Mouse (Mus musculus) spleen, adult 2 months (tissue): ENCODE measurements at regions not wholly inside any gene's neighbourhood (a gene's known extent, or its start where the extent isn't known, plus 50 kb on each side); places are given as distances from the start of the nearest gene placed in this dataset.

Source experiments
- DNase-seq, 2 experiments: peaks; one replicate each; pipeline versions ENCODE4 v3.0.0 to v3.0.0-alpha.2; 2012 to 2021; ENCODE audit warnings: low spot score in 2 of 2, low read depth in 1 of 2
- H3K27ac ChIP-seq: fragments of 200-500 bp; 2 replicates; pipeline ENCODE4 v1.5.1; 2012; ENCODE audit warnings: low read length, inconsistent platforms; ENCODE audit not compliant: insufficient read depth
- H3K27me3 ChIP-seq: fragments of 200-500 bp; 2 replicates; pipeline ENCODE4 v1.6.1; 2012; ENCODE audit warnings: mild to moderate bottlenecking, moderate library complexity, low read length, inconsistent platforms; ENCODE audit not compliant: control insufficient read depth, insufficient read depth
- H3K36me3 ChIP-seq: fragments of 200-500 bp; 2 replicates; pipeline ENCODE4 v1.6.1; 2012; ENCODE audit warnings: mild to moderate bottlenecking, low read length, inconsistent platforms; ENCODE audit not compliant: control insufficient read depth, insufficient read depth
- H3K4me1 ChIP-seq: fragments of 200-500 bp; 2 replicates; pipeline ENCODE4 v1.6.1; 2011; ENCODE audit warnings: inconsistent platforms; ENCODE audit not compliant: control insufficient read depth, insufficient read depth, insufficient read length
- H3K4me3 ChIP-seq: fragments of 200-500 bp; 2 replicates; pipeline ENCODE4 v1.5.1; 2011; ENCODE audit warnings: mild to moderate bottlenecking, inconsistent platforms; ENCODE audit not compliant: insufficient read depth, insufficient read length; ENCODE audit errors: extremely low read depth
- CTCF ChIP-seq: fragments of 200-500 bp; IDR thresholded peaks from 2 replicates; pipeline ENCODE4 v1.5.1; 2011; ENCODE audit warnings: mild to moderate bottlenecking, inconsistent platforms; ENCODE audit not compliant: insufficient read depth, insufficient read length, insufficient replicate concordance; ENCODE audit errors: extremely low read depth
- POLR2A ChIP-seq: fragments of 200-500 bp; IDR thresholded peaks from 2 replicates; pipeline ENCODE4 v1.6.1; 2011; ENCODE audit warnings: low read depth, low read length, inconsistent platforms
- WGBS: fragments of 180-500 bp; shearing (Covaris S2); methylation state at CpG from one replicate; pipeline ENCODE4 v1.1.7; 2018; 5-methylcytosine and 5-hydroxymethylcytosine counted together

GRCm38 (mm10) chr17:45928903-45929477, 103.2 kb downstream of the Vegfa start:
- Histone ChIP-seq H3K27me3 (no peaks in the 10 kb centered on the region), H3K4me1 (no peaks in the 10 kb centered on the region), H3K36me3 (no peaks in the 10 kb centered on the region), H3K4me3 (no peak overlapping the region), H3K27ac (no peak overlapping the region)
- TF ChIP-seq POLR2A (no peak), CTCF (no peak)
- no peak for DNase-seq
- 70% methylated on average over 8 of the region's 8 CpGs for WGBS

DNA sequence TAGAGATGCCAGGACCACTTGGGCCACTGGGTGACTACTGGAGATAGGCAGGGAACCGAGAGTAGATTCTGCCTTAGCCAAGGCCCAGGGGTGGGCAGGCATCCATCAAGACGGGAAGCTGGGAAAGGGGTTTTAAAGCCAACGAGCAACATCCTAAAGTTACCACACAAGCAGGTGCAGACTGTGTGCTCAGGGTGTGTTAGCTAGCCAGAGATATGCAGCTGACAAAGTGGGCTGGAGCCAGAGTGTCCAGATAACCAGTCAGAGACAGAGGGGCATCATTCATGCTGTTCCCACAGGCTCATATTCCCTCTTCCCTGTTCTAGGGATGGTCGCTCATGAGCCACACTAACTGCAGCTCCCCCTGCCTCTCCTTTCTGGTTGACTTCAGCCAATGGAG, 104.2 kb downstream of the Vegfa start:
- no peak for TF ChIP-seq POLR2A
- WGBS = 71% methylated on average over 4 of the region's 4 CpGs
- no peaks in the 10 kb centered on the region for H3K4me1 ChIP-seq
- no peak overlapping the region for H3K27ac ChIP-seq
- DNase-seq = no peak
- no peaks in the 10 kb centered on the region for H3K27me3 ChIP-seq
- H3K4me3 ChIP-seq = no peak overlapping the region
- H3K36me3 ChIP-seq = no peaks in the 10 kb centered on the region

DNA sequence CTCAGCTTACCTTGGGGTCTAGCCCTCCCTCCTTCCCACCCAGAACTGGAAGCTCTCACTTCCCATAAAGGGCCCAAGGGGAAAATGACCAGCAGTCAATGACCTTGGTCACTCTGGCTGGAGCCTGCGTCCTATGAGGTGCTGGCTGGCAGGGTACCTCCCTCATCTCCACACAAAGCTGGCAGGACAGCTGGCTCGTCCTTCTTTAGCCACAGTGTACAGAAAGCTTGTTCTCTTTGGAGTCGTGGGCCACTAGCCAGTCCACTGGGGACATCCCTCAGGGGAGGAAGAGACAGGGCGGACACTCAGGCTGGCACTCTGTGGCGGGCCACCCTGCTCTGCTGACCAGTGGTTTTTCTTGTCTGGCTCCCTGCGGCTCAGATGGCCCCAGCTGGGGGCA, 106.3 kb downstream of the Vegfa start:
- H3K27me3 ChIP-seq = no peaks in the 10 kb centered on the region
- H3K36me3 ChIP-seq = no peaks in the 10 kb centered on the region
- no peaks in the 10 kb centered on the region for H3K4me1 ChIP-seq
- WGBS = 83% methylated on average over 6 of the region's 6 CpGs
- TF ChIP-seq POLR2A = no peak
- TF ChIP-seq CTCF = no peak
- no peak overlapping the region for H3K27ac ChIP-seq
- DNase-seq = no peak
- no peak overlapping the region for H3K4me3 ChIP-seq

DNA sequence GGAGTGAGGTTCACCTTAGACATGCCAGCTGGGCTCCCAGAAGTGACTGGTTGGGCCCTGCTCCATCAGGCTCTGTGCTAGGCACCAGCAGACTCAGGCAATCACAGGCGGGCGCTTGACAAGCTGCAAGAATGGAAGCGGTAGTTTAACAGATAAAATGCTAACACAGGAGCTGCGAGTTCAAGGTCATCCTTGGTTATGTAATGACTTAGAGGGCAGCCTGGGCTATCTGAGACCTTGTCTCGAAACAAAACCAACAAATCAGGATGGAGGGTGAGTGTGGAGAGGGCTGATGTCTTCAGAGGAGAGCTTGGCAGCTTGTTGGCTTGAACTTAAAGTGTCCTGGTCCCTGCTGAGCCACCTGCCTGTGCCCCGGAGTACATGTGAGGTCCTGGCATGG, 107.6 kb downstream of the Vegfa start:
- H3K4me1 ChIP-seq = no peaks in the 10 kb centered on the region

DNA sequence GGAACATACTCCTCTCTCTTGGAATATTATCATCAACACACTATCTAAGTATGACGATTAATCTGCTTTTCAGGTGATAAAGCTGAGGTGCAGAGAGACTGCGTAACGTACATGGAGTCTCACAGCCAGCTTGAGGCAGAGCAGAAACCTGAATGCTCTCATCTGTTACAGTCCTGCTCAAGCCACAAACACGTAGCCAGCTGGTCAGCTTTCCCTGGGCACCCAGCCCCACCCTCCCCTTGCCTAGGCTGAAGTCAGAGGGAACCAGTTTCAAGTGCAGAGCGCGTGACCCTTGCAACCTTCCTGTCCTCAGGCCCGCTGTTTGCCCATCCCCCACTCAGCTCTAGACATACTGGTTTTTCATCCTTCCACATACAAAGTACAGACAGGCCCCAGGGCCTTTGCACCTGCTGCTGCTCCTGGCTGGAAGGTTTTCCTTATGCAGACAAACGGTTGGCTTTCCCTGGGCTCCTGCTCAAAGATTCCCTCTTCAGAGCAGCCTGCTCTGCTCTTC, 108.9 kb downstream of the Vegfa start:
- no peak overlapping the region for H3K27ac ChIP-seq
- 72% methylated on average over 8 of the region's 8 CpGs for WGBS
- no peak for TF ChIP-seq POLR2A
- TF ChIP-seq CTCF = no peak
- no peak for DNase-seq
- no peak overlapping the region for H3K4me3 ChIP-seq
- H3K27me3 ChIP-seq = no peaks in the 10 kb centered on the region
- no peaks in the 10 kb centered on the region for H3K4me1 ChIP-seq
- H3K36me3 ChIP-seq = no peaks in the 10 kb centered on the region

More for the DNA sequence above, 107.6 kb downstream of the Vegfa start:
- Histone ChIP-seq H3K36me3 (no peaks in the 10 kb centered on the region), H3K27me3 (no peaks in the 10 kb centered on the region), H3K27ac (no peak overlapping the region), H3K4me3 (no peak overlapping the region)
- WGBS = 85% methylated on average over 6 of the region's 6 CpGs
- DNase-seq = no peak
- TF ChIP-seq CTCF (no peak), POLR2A (no peak)

- H3K4me1 ChIP-seq = no peaks in the 10 kb centered on the region
- no peak for DNase-seq
- H3K27ac ChIP-seq = no peak overlapping the region
- WGBS = 100% methylated on average over 2 of the region's 2 CpGs
- H3K4me3 ChIP-seq = no peak overlapping the region
- H3K36me3 ChIP-seq = no peaks in the 10 kb centered on the region
- no peaks in the 10 kb centered on the region for H3K27me3 ChIP-seq
- no peak for TF ChIP-seq CTCF
- TF ChIP-seq POLR2A = no peak
These were observed 114.5 kb downstream of the Vegfa start for GRCm38 (mm10) chr17:45917647-45918046.

DNA sequence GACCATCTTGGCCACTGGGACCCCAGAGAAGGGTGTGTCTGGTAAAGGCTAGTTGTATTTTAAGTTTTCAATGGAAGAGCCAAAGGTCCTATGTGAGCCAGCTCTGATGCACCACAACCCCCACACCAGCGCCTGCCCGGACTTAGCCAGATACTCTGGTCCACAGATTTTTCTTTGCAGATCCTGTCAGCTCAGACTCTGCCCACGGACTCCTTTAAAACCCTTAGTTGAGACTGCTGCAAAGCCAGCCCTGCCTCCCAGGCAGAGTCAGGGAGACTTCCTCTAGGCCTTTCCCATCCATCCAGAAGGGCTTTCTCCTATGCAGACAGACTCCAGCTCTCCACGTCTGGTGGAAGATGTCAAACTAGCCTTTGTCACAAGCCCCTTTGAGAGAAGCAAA, 115.2 kb downstream of the Vegfa start:
- no peak overlapping the region for H3K27ac ChIP-seq
- H3K27me3 ChIP-seq = no peaks in the 10 kb centered on the region
- H3K36me3 ChIP-seq = no peaks in the 10 kb centered on the region
- DNase-seq = no peak
- TF ChIP-seq CTCF (no peak), POLR2A (no peak)
- 84% methylated on average over 4 of the region's 4 CpGs for WGBS
- no peaks in the 10 kb centered on the region for H3K4me1 ChIP-seq
- no peak overlapping the region for H3K4me3 ChIP-seq
